Mouse (Mus musculus): Measurements from ENCODE around the gene Gm27029. TPM values are rescaled to one million over a fixed set of nuclear protein-coding genes. Genes with fewer than 3 reads are reported as not detected.
"Not testable (repeated sequence)": the region's sequence is repeated elsewhere in the genome, so short reads cannot be mapped to it uniquely, and the experiment has no call there.

Gm27029 gene
- polyA plus RNA-seq, 1 experiment from 2014 or later: 8.1 TPM

GRCm38 (mm10) chr11:101416433-101417100, 8.0 kb downstream of the Gm27029 start:
- H3K4me2 ChIP-seq (replicated peaks): peak overlapping the region; percentile 70
- peak overlapping the region; percentile 87 for H3K9ac ChIP-seq
- 3% methylated on average over 11 of the region's 11 CpGs for WGBS
- H3K36me3 ChIP-seq: peaks cover 23% of the 10 kb centered on the region
- no peaks in the 10 kb centered on the region for H3K27me3 ChIP-seq
- peak overlapping the region; percentile 86 for H3K27ac ChIP-seq
- ATAC-seq (ENCODE audit: low FRiP score): peak; percentile 55
- H3K4me1 ChIP-seq: peaks cover 6% of the 10 kb centered on the region
- H3K9me3 ChIP-seq (replicated peaks): no peaks in the 10 kb centered on the region
- peak overlapping the region; percentile 87 for H3K4me3 ChIP-seq

GRCm38 (mm10) chr11:101415306-101415705, 9.3 kb downstream of the Gm27029 start:
- ATAC-seq (ENCODE audit: low FRiP score): no peak
- WGBS: 90% methylated on average over 2 of the region's 2 CpGs
- Histone ChIP-seq H3K4me2 (replicated peaks) (no peak overlapping the region), H3K36me3 (peaks cover 35% of the 10 kb centered on the region), H3K27me3 (no peaks in the 10 kb centered on the region), H3K9ac (no peak overlapping the region), H3K4me3 (no peak overlapping the region), H3K4me1 (peaks cover 6% of the 10 kb centered on the region), H3K27ac (no peak overlapping the region), H3K9me3 (replicated peaks) (no peaks in the 10 kb centered on the region)

- Histone ChIP-seq H3K4me1 (no peaks in the 10 kb centered on the region), H3K9ac (no peak overlapping the region), H3K36me3 (no peaks in the 10 kb centered on the region), H3K4me3 (no peak overlapping the region), H3K4me2 (replicated peaks) (no peak overlapping the region), H3K9me3 (replicated peaks) (no peaks in the 10 kb centered on the region), H3K27ac (no peak overlapping the region), H3K27me3 (no peaks in the 10 kb centered on the region)
- 5% methylated on average over 8 of the region's 8 CpGs for WGBS
- ATAC-seq (ENCODE audit: low FRiP score): no peak
Observed at GRCm38 (mm10) chr11:101395110-101395509, 29.5 kb downstream of the Gm27029 start.

GRCm38 (mm10) chr11:101381817-101382216, 42.8 kb downstream of the Gm27029 start:
- ATAC-seq (ENCODE audit: low FRiP score): no peak
- no peaks in the 10 kb centered on the region for H3K4me1 ChIP-seq
- H3K27me3 ChIP-seq: no peaks in the 10 kb centered on the region

GRCm38 (mm10) chr11:101378926-101379325, 45.7 kb downstream of the Gm27029 start:
- no peak overlapping the region for H3K9ac ChIP-seq
- no peaks in the 10 kb centered on the region for H3K9me3 ChIP-seq (replicated peaks)
- H3K27ac ChIP-seq: no peak overlapping the region
- no peaks in the 10 kb centered on the region for H3K36me3 ChIP-seq
- H3K27me3 ChIP-seq: no peaks in the 10 kb centered on the region
- H3K4me2 ChIP-seq (replicated peaks): no peak overlapping the region
- no peak for ATAC-seq (ENCODE audit: low FRiP score)
- no peak overlapping the region for H3K4me3 ChIP-seq
- H3K4me1 ChIP-seq: no peaks in the 10 kb centered on the region
- WGBS: 87% methylated on average over 6 of the region's 6 CpGs

More at GRCm38 (mm10) chr11:101381817-101382216, 42.8 kb downstream of the Gm27029 start:
- H3K9me3 ChIP-seq (replicated peaks): no peaks in the 10 kb centered on the region
- H3K4me3 ChIP-seq: no peak overlapping the region
- H3K36me3 ChIP-seq: no peaks in the 10 kb centered on the region
- H3K4me2 ChIP-seq (replicated peaks): no peak overlapping the region
- H3K9ac ChIP-seq: no peak overlapping the region
- WGBS: 14% methylated on average over 4 of the region's 4 CpGs
- no peak overlapping the region for H3K27ac ChIP-seq

GRCm38 (mm10) chr11:101378196-101378595, 46.4 kb downstream of the Gm27029 start:
- H3K4me1 ChIP-seq; H3K9ac ChIP-seq; H3K4me2 ChIP-seq (replicated peaks); H3K27ac ChIP-seq; ATAC-seq (ENCODE audit: low FRiP score); H3K9me3 ChIP-seq (replicated peaks); H3K27me3 ChIP-seq; H3K4me3 ChIP-seq; H3K36me3 ChIP-seq: not testable (repeated sequence)
- WGBS: 91% methylated on average over 8 of the region's 8 CpGs

- 76% methylated on average over 7 of the region's 7 CpGs for WGBS
- Histone ChIP-seq H3K4me2 (replicated peaks) (no peak overlapping the region), H3K36me3 (no peaks in the 10 kb centered on the region), H3K9ac (no peak overlapping the region), H3K27me3 (no peaks in the 10 kb centered on the region), H3K9me3 (replicated peaks) (no peaks in the 10 kb centered on the region), H3K4me1 (no peaks in the 10 kb centered on the region), H3K27ac (no peak overlapping the region), H3K4me3 (no peak overlapping the region)
- ATAC-seq (ENCODE audit: low FRiP score): no peak
Observed at GRCm38 (mm10) chr11:101374421-101374938, 50.1 kb downstream of the Gm27029 start.

GRCm38 (mm10) chr11:101370141-101370540, 54.5 kb downstream of the Gm27029 start:
- H3K4me1 ChIP-seq: no peaks in the 10 kb centered on the region
- H3K9ac ChIP-seq: no peak overlapping the region
- no peak overlapping the region for H3K4me2 ChIP-seq (replicated peaks)
- no peaks in the 10 kb centered on the region for H3K9me3 ChIP-seq (replicated peaks)
- H3K27me3 ChIP-seq: no peaks in the 10 kb centered on the region
- no peak overlapping the region for H3K27ac ChIP-seq
- ATAC-seq (ENCODE audit: low FRiP score): no peak
- no peak overlapping the region for H3K4me3 ChIP-seq
- no peaks in the 10 kb centered on the region for H3K36me3 ChIP-seq
- 79% methylated on average over 5 of the region's 5 CpGs for WGBS

GRCm38 (mm10) chr11:101367326-101367935, 57.2 kb downstream of the Gm27029 start, which contains the start of gene G6pc:
TSS of gene G6pc (plus strand) at chr11:101367561.
- Histone ChIP-seq H3K36me3 (no peaks in the 10 kb centered on the region), H3K4me2 (replicated peaks) (no peak within 1 kb of the TSS), H3K4me1 (no peaks in the 10 kb centered on the region), H3K9ac (no peak within 1 kb of the TSS), H3K27me3 (no peaks in the 10 kb centered on the region), H3K4me3 (no peak within 1 kb of the TSS), H3K9me3 (replicated peaks) (no peaks in the 10 kb centered on the region), H3K27ac (no peak within 1 kb of the TSS)
- ATAC-seq (ENCODE audit: low FRiP score): no peak
- 86% methylated on average over 8 of the region's 8 CpGs for WGBS

- ATAC-seq (ENCODE audit: low FRiP score): no peak
- Histone ChIP-seq H3K9ac (no peak overlapping the region), H3K27me3 (no peaks in the 10 kb centered on the region), H3K4me1 (no peaks in the 10 kb centered on the region), H3K9me3 (replicated peaks) (no peaks in the 10 kb centered on the region), H3K4me2 (replicated peaks) (no peak overlapping the region), H3K36me3 (no peaks in the 10 kb centered on the region), H3K27ac (no peak overlapping the region), H3K4me3 (no peak overlapping the region)
- WGBS: 81% methylated on average over 5 of the region's 5 CpGs
Observed at GRCm38 (mm10) chr11:101364531-101364931, 60.1 kb downstream of the Gm27029 start.

- H3K4me3 ChIP-seq: no peak overlapping the region
- WGBS: 61% methylated on average over 3 of the region's 3 CpGs
- ATAC-seq (ENCODE audit: low FRiP score): no peak
- no peak overlapping the region for H3K4me2 ChIP-seq (replicated peaks)
- H3K27me3 ChIP-seq: no peaks in the 10 kb centered on the region
- no peaks in the 10 kb centered on the region for H3K9me3 ChIP-seq (replicated peaks)
- H3K27ac ChIP-seq: 0 out of 2 replicates have a peak overlapping the region, but pooled peaks have one; percentile 30
- H3K4me1 ChIP-seq: no peaks in the 10 kb centered on the region
- no peak overlapping the region for H3K9ac ChIP-seq
- no peaks in the 10 kb centered on the region for H3K36me3 ChIP-seq
Observed at GRCm38 (mm10) chr11:101360651-101361113, 63.9 kb downstream of the Gm27029 start.

GRCm38 (mm10) chr11:101359776-101360175, 64.8 kb downstream of the Gm27029 start:
- H3K27me3 ChIP-seq: no peaks in the 10 kb centered on the region
- H3K36me3 ChIP-seq: no peaks in the 10 kb centered on the region
- H3K4me3 ChIP-seq: no peak overlapping the region
- H3K4me1 ChIP-seq: no peaks in the 10 kb centered on the region
- H3K27ac ChIP-seq: no peak overlapping the region
- 79% methylated on average over 9 of the region's 9 CpGs for WGBS
- H3K9ac ChIP-seq: no peak overlapping the region
- no peaks in the 10 kb centered on the region for H3K9me3 ChIP-seq (replicated peaks)
- ATAC-seq (ENCODE audit: low FRiP score): no peak
- H3K4me2 ChIP-seq (replicated peaks): no peak overlapping the region
